Mouse (Mus musculus): Measurements from ENCODE around the gene Fzd4. TPM values are rescaled to one million over a fixed set of nuclear protein-coding genes. Genes with fewer than 3 reads are reported as not detected.

The Fzd4 gene
- polyA plus RNA-seq, 1 experiment from 2014 or later = 8.9 TPM

DNA sequence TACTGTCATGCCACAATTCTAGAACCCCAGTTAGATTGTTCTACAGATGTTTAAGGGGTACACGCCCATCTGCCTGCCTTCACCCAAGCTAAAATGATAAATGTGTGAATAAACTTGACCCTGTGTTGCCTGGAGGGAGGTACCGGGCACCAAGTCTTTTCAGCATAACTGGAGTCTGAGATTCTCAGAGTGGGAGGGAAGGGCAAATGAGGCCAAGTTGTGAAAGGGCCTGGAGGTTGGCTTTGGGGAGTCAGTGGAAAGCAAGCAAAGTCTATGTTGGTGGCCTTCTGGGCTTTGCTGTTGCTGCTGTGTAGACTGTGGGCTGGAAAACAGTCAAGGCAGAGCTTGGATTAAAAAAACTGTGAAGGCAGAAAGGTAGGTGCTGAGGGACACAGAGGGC, 13.6 kb downstream of the Fzd4 start:
- Histone ChIP-seq H3K36me3 (no peaks in the 10 kb centered on the region), H3K9ac (no peak overlapping the region), H3K4me1 (peaks cover 12% of the 10 kb centered on the region; the same call in 1 of the 2 replicates), H3K27me3 (0 out of 2 replicates have a peak, but pooled peaks cover 3% of the 10 kb centered on the region), H3K4me2 (replicated peaks) (no peak overlapping the region), H3K4me3 (replicated peaks) (no peak overlapping the region), H3K9me3 (replicated peaks) (no peaks in the 10 kb centered on the region), H3K27ac (replicated peaks) (no peak overlapping the region)
- 79% methylated on average over 2 of the region's 2 CpGs for WGBS
- no peak for ATAC-seq (ENCODE audit: insufficient number of reproducible peaks, low FRiP score, low TSS enrichment, low read depth)

- H3K4me1 ChIP-seq = peaks cover 12% of the 10 kb centered on the region; the same call in 1 of the 2 replicates
- no peak overlapping the region for H3K4me2 ChIP-seq (replicated peaks)
- no peak overlapping the region for H3K4me3 ChIP-seq (replicated peaks)
- ATAC-seq (ENCODE audit: insufficient number of reproducible peaks, low FRiP score, low TSS enrichment, low read depth) = no peak
- H3K9me3 ChIP-seq (replicated peaks) = no peaks in the 10 kb centered on the region
- no peak overlapping the region for H3K27ac ChIP-seq (replicated peaks)
- 0 out of 2 replicates have a peak, but pooled peaks cover 3% of the 10 kb centered on the region for H3K27me3 ChIP-seq
- 64% methylated on average over 8 of the region's 8 CpGs for WGBS
- H3K36me3 ChIP-seq = no peaks in the 10 kb centered on the region
- H3K9ac ChIP-seq = no peak overlapping the region
These were observed 14.0 kb downstream of the Fzd4 start for GRCm38 (mm10) chr7:89418127-89418653.

GRCm38 (mm10) chr7:89418917-89419679, 14.9 kb downstream of the Fzd4 start:
- Histone ChIP-seq H3K27me3 (no peaks in the 10 kb centered on the region), H3K4me3 (replicated peaks) (no peak overlapping the region), H3K36me3 (no peaks in the 10 kb centered on the region), H3K9me3 (replicated peaks) (no peaks in the 10 kb centered on the region), H3K4me1 (0 out of 2 replicates have a peak, but pooled peaks cover 13% of the 10 kb centered on the region), H3K9ac (no peak overlapping the region), H3K4me2 (replicated peaks) (peak overlapping the region; percentile 12; the same call in 1 of the 2 replicates), H3K27ac (replicated peaks) (no peak overlapping the region)
- WGBS = 37% methylated on average over 3 of the region's 3 CpGs
- ATAC-seq (ENCODE audit: insufficient number of reproducible peaks, low FRiP score, low TSS enrichment, low read depth) = no peak

DNA sequence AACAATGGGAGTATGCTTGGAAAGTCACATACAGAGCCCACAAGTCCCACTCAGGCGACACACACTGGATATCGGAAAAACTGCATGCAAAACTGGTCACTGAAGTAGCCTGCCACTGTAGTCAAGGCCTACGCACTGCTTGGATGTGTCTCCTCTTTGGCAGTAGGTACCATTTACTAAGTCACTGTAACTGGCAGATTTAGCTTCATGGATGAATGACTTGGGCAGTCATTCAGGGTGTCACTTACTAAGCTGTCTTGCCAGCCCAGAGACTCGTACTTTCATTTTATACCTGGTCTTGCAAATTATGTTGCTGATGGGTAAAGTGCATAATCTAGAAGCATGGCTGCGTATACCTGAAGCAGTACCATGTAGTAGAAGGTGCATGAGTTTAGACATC, 17.1 kb downstream of the Fzd4 start:
- ATAC-seq (ENCODE audit: insufficient number of reproducible peaks, low FRiP score, low TSS enrichment, low read depth) = no peak
- no peaks in the 10 kb centered on the region for H3K27me3 ChIP-seq

DNA sequence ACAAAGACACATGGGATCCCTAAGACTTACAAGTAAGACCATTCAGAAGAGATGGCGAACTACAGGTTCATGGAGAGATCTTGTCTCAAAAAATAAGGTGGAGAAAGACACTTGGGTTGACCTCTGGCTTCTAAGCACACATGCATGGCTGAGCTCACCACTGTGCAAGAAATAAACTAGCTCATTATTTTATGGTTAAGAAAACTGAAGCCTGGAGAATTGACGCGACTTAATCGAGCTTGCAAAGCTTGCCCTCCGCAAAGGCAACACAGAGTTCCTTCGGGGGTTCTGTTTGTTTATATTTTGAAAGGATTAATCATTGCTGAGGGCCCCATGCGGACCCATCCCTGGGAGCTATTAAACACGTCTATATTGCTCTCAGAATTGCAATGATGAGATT, 18.5 kb downstream of the Fzd4 start:
- H3K27me3 ChIP-seq = no peaks in the 10 kb centered on the region
- no peak overlapping the region for H3K4me2 ChIP-seq (replicated peaks)
- WGBS = 47% methylated on average over 8 of the region's 8 CpGs
- no peak overlapping the region for H3K27ac ChIP-seq (replicated peaks)
- H3K4me3 ChIP-seq (replicated peaks) = no peak overlapping the region
- no peak overlapping the region for H3K9ac ChIP-seq
- ATAC-seq (ENCODE audit: insufficient number of reproducible peaks, low FRiP score, low TSS enrichment, low read depth) = no peak
- H3K9me3 ChIP-seq (replicated peaks) = no peaks in the 10 kb centered on the region
- 0 out of 2 replicates have a peak, but pooled peaks cover 20% of the 10 kb centered on the region for H3K4me1 ChIP-seq
- H3K36me3 ChIP-seq = no peaks in the 10 kb centered on the region

More for the DNA sequence above, 17.1 kb downstream of the Fzd4 start:
- 95% methylated on average over 5 of the region's 5 CpGs for WGBS
- Histone ChIP-seq H3K9me3 (replicated peaks) (no peaks in the 10 kb centered on the region), H3K4me2 (replicated peaks) (no peak overlapping the region), H3K27ac (replicated peaks) (no peak overlapping the region), H3K36me3 (no peaks in the 10 kb centered on the region), H3K4me3 (replicated peaks) (no peak overlapping the region), H3K4me1 (0 out of 2 replicates have a peak, but pooled peaks cover 17% of the 10 kb centered on the region), H3K9ac (no peak overlapping the region)

DNA sequence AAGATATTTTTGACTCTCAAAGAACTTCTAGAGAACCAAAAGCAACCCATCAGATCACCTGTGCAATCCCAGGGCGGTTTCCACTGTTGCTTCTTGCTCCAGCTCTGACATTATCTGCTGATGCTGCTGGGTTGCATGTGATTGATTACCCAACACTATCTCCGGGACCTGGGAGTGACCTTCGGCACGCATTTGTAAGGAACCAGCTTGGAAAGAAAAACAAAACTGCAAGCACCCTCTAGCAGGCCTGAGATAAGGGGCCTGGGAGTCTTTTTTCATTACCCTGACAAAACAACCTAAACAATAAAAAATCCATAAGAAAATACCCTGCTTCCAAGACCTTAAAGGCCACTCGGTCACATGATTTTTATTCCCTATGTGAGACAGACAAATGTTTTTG, 19.0 kb downstream of the Fzd4 start:
- H3K36me3 ChIP-seq = no peaks in the 10 kb centered on the region
- H3K9ac ChIP-seq = no peak overlapping the region
- no peaks in the 10 kb centered on the region for H3K27me3 ChIP-seq
- ATAC-seq (ENCODE audit: insufficient number of reproducible peaks, low FRiP score, low TSS enrichment, low read depth) = no peak
- H3K4me2 ChIP-seq (replicated peaks) = no peak overlapping the region
- H3K4me1 ChIP-seq = 0 out of 2 replicates have a peak, but pooled peaks cover 16% of the 10 kb centered on the region
- no peak overlapping the region for H3K27ac ChIP-seq (replicated peaks)
- WGBS = 27% methylated on average over 5 of the region's 5 CpGs
- no peak overlapping the region for H3K4me3 ChIP-seq (replicated peaks)
- no peaks in the 10 kb centered on the region for H3K9me3 ChIP-seq (replicated peaks)

DNA sequence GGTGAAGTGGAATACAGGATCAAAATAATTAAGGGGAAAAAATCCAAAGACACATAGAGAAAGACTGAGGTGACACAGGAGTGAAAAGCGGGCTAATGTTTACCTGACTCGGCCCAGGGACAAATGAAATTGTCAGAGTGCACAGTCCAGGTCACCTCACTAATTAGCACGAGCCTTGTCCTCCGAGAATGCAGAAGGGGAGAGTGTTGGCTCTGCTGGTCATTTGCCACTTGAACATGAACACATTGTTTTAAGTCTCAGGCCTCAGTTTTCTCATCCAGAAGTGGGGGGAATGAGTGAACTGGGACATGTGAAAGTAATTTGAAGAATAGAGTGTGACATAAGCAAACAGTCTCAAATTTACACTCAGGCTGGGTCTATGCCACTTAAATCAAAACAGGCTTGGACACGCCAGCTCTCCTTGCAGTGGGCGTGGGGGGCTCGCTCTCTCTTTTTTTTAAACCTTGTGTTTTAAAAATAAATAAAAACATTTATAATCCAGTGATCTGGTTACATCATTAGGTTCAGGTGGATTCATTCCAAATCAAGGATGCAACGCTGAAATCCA, 19.6 kb downstream of the Fzd4 start:
- no peak overlapping the region for H3K27ac ChIP-seq (replicated peaks)
- H3K4me3 ChIP-seq (replicated peaks) = no peak overlapping the region
- H3K27me3 ChIP-seq = no peaks in the 10 kb centered on the region
- no peak overlapping the region for H3K4me2 ChIP-seq (replicated peaks)
- no peak for ATAC-seq (ENCODE audit: insufficient number of reproducible peaks, low FRiP score, low TSS enrichment, low read depth)
- H3K9ac ChIP-seq = no peak overlapping the region
- H3K9me3 ChIP-seq (replicated peaks) = no peaks in the 10 kb centered on the region
- WGBS = 25% methylated on average over 8 of the region's 8 CpGs
- H3K4me1 ChIP-seq = 0 out of 2 replicates have a peak, but pooled peaks cover 11% of the 10 kb centered on the region
- no peaks in the 10 kb centered on the region for H3K36me3 ChIP-seq

- no peak for ATAC-seq (ENCODE audit: insufficient number of reproducible peaks, low FRiP score, low TSS enrichment, low read depth)
- Histone ChIP-seq H3K27me3 (no peaks in the 10 kb centered on the region), H3K4me1 (0 out of 2 replicates have a peak, but pooled peaks cover 11% of the 10 kb centered on the region), H3K36me3 (no peaks in the 10 kb centered on the region), H3K4me3 (replicated peaks) (no peak overlapping the region), H3K4me2 (replicated peaks) (no peak overlapping the region), H3K9me3 (replicated peaks) (no peaks in the 10 kb centered on the region), H3K9ac (no peak overlapping the region), H3K27ac (replicated peaks) (no peak overlapping the region)
- whole genome bisulfite sequencing = 78% methylated on average over 5 of the region's 5 CpGs
These were observed 20.5 kb downstream of the Fzd4 start for GRCm38 (mm10) chr7:89424659-89425058.

- Histone ChIP-seq H3K4me2 (replicated peaks) (no peak overlapping the region), H3K36me3 (no peaks in the 10 kb centered on the region)
- WGBS = 26% methylated on average over 11 of the region's 11 CpGs
These were observed 21.9 kb downstream of the Fzd4 start for GRCm38 (mm10) chr7:89425803-89426725.

DNA sequence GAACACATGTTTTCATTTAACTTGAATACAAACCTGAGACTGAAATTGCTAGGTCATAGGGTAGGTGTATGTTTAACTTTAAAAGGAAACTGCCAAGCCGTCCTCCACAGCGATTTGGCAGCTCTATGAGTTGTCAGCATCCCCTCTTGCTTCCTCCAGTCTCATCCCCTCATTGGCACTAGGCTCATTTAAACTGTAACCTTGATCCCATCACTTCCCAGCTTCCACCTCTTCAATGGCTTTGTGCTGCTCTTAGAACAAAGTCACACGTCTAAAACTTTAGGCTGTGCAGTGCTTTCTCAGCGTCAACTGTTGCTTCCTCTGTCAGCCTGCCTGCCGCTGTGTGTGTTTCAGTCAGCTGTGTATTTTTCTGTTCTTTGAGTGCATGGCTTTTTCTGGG, 22.9 kb downstream of the Fzd4 start:
- WGBS = 28% methylated on average over 5 of the region's 5 CpGs
- Histone ChIP-seq H3K4me1 (0 out of 2 replicates have a peak, but pooled peaks cover 11% of the 10 kb centered on the region), H3K36me3 (no peaks in the 10 kb centered on the region), H3K27ac (replicated peaks) (no peak overlapping the region), H3K9me3 (replicated peaks) (no peaks in the 10 kb centered on the region), H3K9ac (no peak overlapping the region), H3K4me3 (replicated peaks) (no peak overlapping the region), H3K4me2 (replicated peaks) (no peak overlapping the region), H3K27me3 (no peaks in the 10 kb centered on the region)
- ATAC-seq (ENCODE audit: insufficient number of reproducible peaks, low FRiP score, low TSS enrichment, low read depth) = no peak

More at GRCm38 (mm10) chr7:89425803-89426725, 21.9 kb downstream of the Fzd4 start:
- no peaks in the 10 kb centered on the region for H3K27me3 ChIP-seq
- no peak overlapping the region for H3K27ac ChIP-seq (replicated peaks)
- 0 out of 2 replicates have a peak, but pooled peaks cover 11% of the 10 kb centered on the region for H3K4me1 ChIP-seq
- no peak overlapping the region for H3K4me3 ChIP-seq (replicated peaks)
- H3K9me3 ChIP-seq (replicated peaks) = no peaks in the 10 kb centered on the region
- ATAC-seq (ENCODE audit: insufficient number of reproducible peaks, low FRiP score, low TSS enrichment, low read depth) = no peak
- no peak overlapping the region for H3K9ac ChIP-seq
